Mouse (Mus musculus) hindbrain, embryonic 10.5 days (tissue): Measurements from ENCODE around the gene Aldh4a1. TPM values are rescaled to one million over a fixed set of nuclear protein-coding genes. Genes with fewer than 3 reads are reported as not detected.

ENCODE experiments used
- DNase-seq: peaks from one replicate; pipeline ENCODE4 v3.0.0-alpha.2; 2017; ENCODE audit warnings: low spot score
- H3K27ac ChIP-seq: fragments of 300-500 bp; sonication (generic); 2 replicates; pipeline ENCODE4 v1.5.1; 2016; ENCODE audit warnings: mild to moderate bottlenecking, moderate library complexity
- H3K27me3 ChIP-seq: fragments of 300-500 bp; sonication (generic); 2 replicates; pipeline ENCODE4 v1.6.1; 2016; ENCODE audit warnings: mild to moderate bottlenecking; ENCODE audit not compliant: poor library complexity, insufficient read depth, severe bottlenecking
- H3K36me3 ChIP-seq: fragments of 300-500 bp; sonication (generic); 2 replicates; pipeline ENCODE4 v1.6.1; 2016; ENCODE audit warnings: mild to moderate bottlenecking, moderate library complexity
- H3K4me1 ChIP-seq: fragments of 300-500 bp; sonication (generic); replicated peaks from 2 replicates; pipeline ENCODE4 v1.6.1; 2016; ENCODE audit warnings: mild to moderate bottlenecking
- H3K4me3 ChIP-seq: fragments of 300-500 bp; sonication (generic); 2 replicates; pipeline ENCODE4 v1.5.1; 2016; ENCODE audit warnings: mild to moderate bottlenecking, moderate library complexity
- H3K9me3 ChIP-seq: fragments of 300-500 bp; sonication (generic); 2 replicates; pipeline ENCODE4 v1.6.1; 2016; ENCODE audit warnings: mild to moderate bottlenecking, moderate library complexity
- WGBS: fragments of 180-500 bp; shearing (Covaris S2); methylation state at CpG from one replicate; pipeline ENCODE4 v1.1.7; 2016; 5-methylcytosine and 5-hydroxymethylcytosine counted together
- polyA plus RNA-seq: library from polyadenylated mRNA; unstranded; fragments of >200 nt; fragmentation: Nextera tagmentation; extraction: Ambion mirVana; gene quantifications from 2 replicates; pipeline ENCODE4 v1.2.1, GENCODE M21; 2016

Aldh4a1 gene
- 22.5 and 26.3 TPM in 2 replicates for polyA plus RNA-seq

DNA sequence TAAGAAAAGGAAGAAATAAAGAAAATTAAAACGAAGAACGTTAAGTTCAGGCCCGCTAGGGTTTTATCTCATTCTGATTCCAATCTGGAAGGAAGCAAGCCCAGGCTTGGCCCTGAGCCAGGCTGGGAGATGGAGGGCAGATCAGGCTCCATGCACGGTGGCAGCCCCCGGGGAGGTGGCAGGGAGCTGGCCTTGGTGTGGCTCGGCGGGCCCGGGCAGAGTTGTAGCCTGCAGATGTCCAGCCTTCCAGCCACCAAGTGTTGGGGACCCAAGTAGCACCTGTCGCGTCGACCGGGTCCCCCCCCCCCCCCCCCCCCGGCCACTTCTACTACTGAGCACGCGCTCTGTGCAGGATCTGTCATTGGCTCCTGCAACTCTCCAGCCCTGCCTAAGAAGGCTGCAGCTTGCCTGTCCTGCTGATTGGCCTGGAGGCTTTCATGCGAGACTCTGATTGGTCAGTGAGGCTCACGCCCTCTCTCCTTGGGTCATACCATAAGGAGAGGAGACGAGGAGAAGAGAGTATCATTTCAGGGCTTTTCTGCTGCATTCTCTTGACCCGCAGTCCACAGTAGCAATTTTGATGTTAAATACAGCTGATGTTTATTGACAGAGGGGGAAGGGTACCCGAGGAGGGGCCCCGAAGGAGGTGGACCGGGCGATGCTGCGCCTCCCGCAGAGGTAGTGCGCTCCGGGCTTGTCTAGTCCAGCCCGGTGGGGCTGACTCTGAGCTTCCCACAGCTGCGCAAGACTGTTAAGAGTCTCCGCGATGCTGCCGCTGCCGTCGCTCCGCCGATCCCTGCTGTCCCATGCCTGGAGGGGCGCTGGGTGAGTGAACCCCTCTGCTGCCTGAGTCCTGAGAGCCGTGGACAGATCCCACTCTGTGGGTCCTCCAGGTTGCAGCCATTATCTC lies at the start of gene Aldh4a1:
TSS of gene Aldh4a1 (plus strand) at position 494 of the 910 bp plus-strand sequence.
- Histone ChIP-seq H3K4me1 (peaks cover 28% of the 10 kb centered on the region), H3K9me3 (no peaks in the 10 kb centered on the region), H3K36me3 (peaks cover under 1% of the 10 kb centered on the region; the same call in 1 of the 2 replicates), H3K27ac (peak within 1 kb of the TSS; percentile 97), H3K27me3 (peaks cover 2% of the 10 kb centered on the region; the same call in 1 of the 2 replicates), H3K4me3 (peak within 1 kb of the TSS; percentile 73)
- WGBS: 2% methylated on average over 38 of the region's 38 CpGs
- peak; percentile 92 for DNase-seq

DNA sequence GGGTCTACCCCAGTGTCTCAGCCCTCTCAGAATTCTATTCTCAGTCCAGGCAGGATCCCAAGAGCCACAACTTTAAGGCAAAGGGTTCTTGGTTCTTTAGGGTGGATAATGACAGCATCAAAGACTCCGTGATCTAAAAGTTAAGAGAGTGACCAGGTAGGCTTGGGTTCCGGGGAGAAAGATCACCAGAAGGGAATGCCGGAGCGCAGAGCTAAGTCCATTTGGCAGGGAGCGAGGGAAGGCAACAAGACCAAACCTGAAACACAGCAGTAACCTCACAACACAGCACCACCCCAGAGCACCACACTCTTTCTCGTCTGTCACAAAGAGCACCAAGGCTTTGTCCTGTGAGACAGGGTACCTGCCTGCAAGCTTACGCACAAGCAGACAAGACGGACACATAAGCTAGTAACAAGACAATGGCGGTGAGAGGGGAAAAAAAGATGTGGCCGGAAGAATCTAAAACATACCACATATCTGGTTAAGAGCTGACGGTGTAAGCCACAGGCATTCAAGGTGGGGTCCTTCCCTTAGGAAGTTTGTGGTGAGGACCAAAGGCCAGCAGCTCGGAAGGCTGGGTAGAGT lies 49.6 kb upstream of the Aldh4a1 start:
- DNase-seq: no peak
- no peak overlapping the region for H3K4me3 ChIP-seq
- H3K36me3 ChIP-seq: no peaks in the 10 kb centered on the region
- H3K4me1 ChIP-seq: peaks cover 44% of the 10 kb centered on the region
- H3K27me3 ChIP-seq: peaks cover 40% of the 10 kb centered on the region
- no peak overlapping the region for H3K27ac ChIP-seq
- 87% methylated on average over 12 of the region's 12 CpGs for WGBS
- H3K9me3 ChIP-seq: no peaks in the 10 kb centered on the region

GRCm38 (mm10) chr4:139574156-139574798 lies 48.4 kb upstream of the Aldh4a1 start:
- WGBS: under 1% methylated on average over 51 of the region's 52 CpGs
- H3K9me3 ChIP-seq: no peaks in the 10 kb centered on the region

GRCm38 (mm10) chr4:139574799-139575672 lies 47.6 kb upstream of the Aldh4a1 start:
- Histone ChIP-seq H3K36me3 (no peaks in the 10 kb centered on the region), H3K27me3 (peaks cover 43% of the 10 kb centered on the region), H3K27ac (peak overlapping the region; percentile 91), H3K9me3 (no peaks in the 10 kb centered on the region), H3K4me3 (peak overlapping the region; percentile 91), H3K4me1 (peaks cover 63% of the 10 kb centered on the region)
- DNase-seq: peak; percentile 56
- whole genome bisulfite sequencing: under 1% methylated on average over 111 of the region's 111 CpGs

More at GRCm38 (mm10) chr4:139574156-139574798, 48.4 kb upstream of the Aldh4a1 start:
- peak; percentile 100 for DNase-seq
- Histone ChIP-seq H3K27me3 (peaks cover 43% of the 10 kb centered on the region), H3K4me1 (peaks cover 55% of the 10 kb centered on the region), H3K36me3 (no peaks in the 10 kb centered on the region), H3K27ac (peak overlapping the region; percentile 91), H3K4me3 (peak overlapping the region; percentile 91)

GRCm38 (mm10) chr4:139575673-139576003 lies 47.0 kb upstream of the Aldh4a1 start:
- 12% methylated on average over 14 of the region's 14 CpGs for WGBS
- peak overlapping the region; percentile 91 for H3K27ac ChIP-seq
- H3K9me3 ChIP-seq: no peaks in the 10 kb centered on the region
- peak overlapping the region; percentile 91 for H3K4me3 ChIP-seq
- H3K36me3 ChIP-seq: no peaks in the 10 kb centered on the region
- DNase-seq: peak; percentile 41
- H3K4me1 ChIP-seq: peaks cover 69% of the 10 kb centered on the region
- H3K27me3 ChIP-seq: peaks cover 43% of the 10 kb centered on the region

DNA sequence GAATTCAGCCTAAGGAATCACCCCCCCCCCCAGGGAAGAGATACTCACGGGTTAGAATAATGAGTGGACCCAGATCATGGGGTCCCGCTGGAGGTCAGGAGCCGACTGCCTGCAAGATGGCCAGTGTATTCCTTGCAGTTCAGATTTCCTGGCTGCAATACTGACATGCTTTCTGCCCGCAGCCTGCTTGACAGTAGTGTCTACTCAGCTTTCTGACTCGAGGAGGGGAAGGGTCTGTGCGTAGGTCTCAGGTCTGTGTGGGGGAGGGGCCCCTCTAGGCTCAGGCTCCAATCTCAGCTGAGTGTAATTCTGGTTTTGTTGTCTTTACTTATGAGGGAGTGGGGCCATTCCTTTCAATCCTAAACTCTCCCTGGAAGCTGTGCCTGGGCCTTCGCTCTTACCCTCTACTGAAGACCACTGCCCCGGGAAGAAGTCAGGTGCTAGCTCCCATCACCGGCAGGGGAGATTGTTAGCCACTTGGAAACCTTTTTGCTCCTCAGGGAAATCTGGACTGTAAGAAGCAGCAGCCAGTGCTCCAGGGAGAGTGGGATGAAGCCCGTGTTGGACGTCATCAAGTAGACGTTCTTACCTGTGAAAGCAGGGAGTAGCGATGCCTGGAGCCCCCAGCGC lies 46.3 kb upstream of the Aldh4a1 start:
- H3K4me1 ChIP-seq: peaks cover 76% of the 10 kb centered on the region

GRCm38 (mm10) chr4:139577006-139577405 lies 45.7 kb upstream of the Aldh4a1 start:
- no peak for DNase-seq
- Histone ChIP-seq H3K4me1 (peaks cover 83% of the 10 kb centered on the region), H3K27ac (no peak overlapping the region), H3K9me3 (no peaks in the 10 kb centered on the region), H3K36me3 (no peaks in the 10 kb centered on the region), H3K4me3 (peak overlapping the region; percentile 91), H3K27me3 (peaks cover 37% of the 10 kb centered on the region)
- WGBS: 86% methylated on average over 7 of the region's 7 CpGs

More for the DNA sequence above, 46.3 kb upstream of the Aldh4a1 start:
- H3K27me3 ChIP-seq: peaks cover 43% of the 10 kb centered on the region
- no peaks in the 10 kb centered on the region for H3K36me3 ChIP-seq
- no peaks in the 10 kb centered on the region for H3K9me3 ChIP-seq
- no peak overlapping the region for H3K27ac ChIP-seq
- 49% methylated on average over 14 of the region's 14 CpGs for WGBS
- peak overlapping the region; percentile 91 for H3K4me3 ChIP-seq
- DNase-seq: peak; percentile 20

DNA sequence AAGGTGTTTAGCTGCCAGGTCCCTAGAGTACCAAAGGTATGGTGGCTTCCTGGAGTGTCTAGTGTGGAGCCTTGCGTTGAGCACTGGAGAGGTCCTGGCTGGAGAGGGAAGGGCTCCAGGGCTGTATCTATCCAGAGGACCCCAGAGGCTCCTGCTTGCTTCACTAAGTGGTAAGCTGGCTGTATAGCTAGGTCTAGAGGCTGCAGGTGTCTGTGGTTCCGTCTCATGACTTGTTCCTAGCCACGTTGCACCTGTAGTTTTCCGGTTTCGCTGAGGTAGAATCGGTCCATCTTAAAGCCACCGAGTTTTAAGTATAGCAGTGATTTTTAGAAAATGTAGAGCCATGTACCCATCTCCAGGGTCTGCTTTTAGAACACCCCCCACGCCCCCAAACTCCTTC lies 44.3 kb upstream of the Aldh4a1 start:
- WGBS: 94% methylated on average over 8 of the region's 8 CpGs
- peak overlapping the region; percentile 9; the same call in 1 of the 2 replicates for H3K27ac ChIP-seq
- no peaks in the 10 kb centered on the region for H3K9me3 ChIP-seq
- H3K4me1 ChIP-seq: peaks cover 97% of the 10 kb centered on the region
- no peak overlapping the region for H3K4me3 ChIP-seq
- H3K27me3 ChIP-seq: peaks cover 24% of the 10 kb centered on the region
- no peaks in the 10 kb centered on the region for H3K36me3 ChIP-seq
- no peak for DNase-seq

DNA sequence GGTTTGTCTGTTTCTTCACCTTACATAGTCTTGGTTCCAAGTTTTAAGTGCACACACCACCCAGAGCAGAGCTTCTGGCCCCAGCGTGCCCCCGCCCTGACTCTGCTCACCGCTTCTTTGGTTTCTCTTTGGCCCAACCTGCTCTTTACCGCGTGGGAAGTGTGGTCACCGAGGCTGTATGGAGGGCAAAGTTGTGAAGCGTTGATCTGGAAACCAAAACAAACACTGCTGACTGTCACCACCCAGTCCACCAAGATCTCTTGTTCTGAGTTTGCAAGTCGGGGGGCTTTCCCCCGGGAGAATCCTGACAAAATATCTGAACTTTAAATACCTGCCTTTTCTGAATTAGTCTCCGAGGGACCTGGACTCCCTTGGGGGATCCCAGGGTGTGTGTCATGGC lies 43.7 kb upstream of the Aldh4a1 start:
- 57% methylated on average over 10 of the region's 10 CpGs for WGBS
- no peaks in the 10 kb centered on the region for H3K36me3 ChIP-seq
- H3K4me3 ChIP-seq: no peak overlapping the region
- no peaks in the 10 kb centered on the region for H3K9me3 ChIP-seq
- peaks cover 21% of the 10 kb centered on the region for H3K27me3 ChIP-seq
- H3K27ac ChIP-seq: 0 out of 2 replicates have a peak overlapping the region, but pooled peaks have one; percentile 17
- DNase-seq: no peak
- H3K4me1 ChIP-seq: peaks cover 96% of the 10 kb centered on the region

- no peaks in the 10 kb centered on the region for H3K36me3 ChIP-seq
- 65% methylated on average over 6 of the region's 6 CpGs for WGBS
- H3K4me3 ChIP-seq: no peak overlapping the region
- H3K27ac ChIP-seq: peak overlapping the region; percentile 17; the same call in 1 of the 2 replicates
- peaks cover 21% of the 10 kb centered on the region for H3K27me3 ChIP-seq
- no peaks in the 10 kb centered on the region for H3K9me3 ChIP-seq
- DNase-seq: no peak
- H3K4me1 ChIP-seq: peaks cover 96% of the 10 kb centered on the region
Measured at GRCm38 (mm10) chr4:139579466-139579865, 43.2 kb upstream of the Aldh4a1 start.

GRCm38 (mm10) chr4:139580663-139581336 lies 41.9 kb upstream of the Aldh4a1 start:
- Histone ChIP-seq H3K27me3 (peaks cover 13% of the 10 kb centered on the region), H3K4me1 (peaks cover 96% of the 10 kb centered on the region), H3K4me3 (peak overlapping the region; percentile 37), H3K36me3 (no peaks in the 10 kb centered on the region), H3K27ac (peak overlapping the region; percentile 92), H3K9me3 (no peaks in the 10 kb centered on the region)
- DNase-seq: peak; percentile 55
- 9% methylated on average over 15 of the region's 15 CpGs for WGBS
